Mouse (Mus musculus) stomach, embryonic 15.5 days (tissue): ENCODE measurements around the gene Mogat2. TPM values are rescaled to one million over a fixed set of nuclear protein-coding genes. Genes with fewer than 3 reads are reported as not detected.

Source experiments
- ATAC-seq: fragments of 200-750 bp; cut with Nextera tagmentation; 2 replicates; pipeline ENCODE4 v1.8.0; 2017; ENCODE audit warnings: low read depth, moderate number of reproducible peaks, moderate TSS enrichment; ENCODE audit not compliant: insufficient read depth, low FRiP score
- H3K27ac ChIP-seq: fragments of 300-500 bp; sonication (generic); 2 replicates; pipeline ENCODE4 v1.5.1; 2015; ENCODE audit warnings: mild to moderate bottlenecking, inconsistent platforms
- H3K27me3 ChIP-seq: fragments of 300-500 bp; sonication (generic); replicated peaks from 2 replicates; pipeline ENCODE4 v1.6.1; 2015; ENCODE audit warnings: inconsistent platforms
- H3K36me3 ChIP-seq: fragments of 300-500 bp; sonication (generic); 2 replicates; pipeline ENCODE4 v1.6.1; 2015; ENCODE audit warnings: inconsistent platforms
- H3K4me1 ChIP-seq: fragments of 300-500 bp; sonication (generic); 2 replicates; pipeline ENCODE4 v1.6.1; 2015; ENCODE audit warnings: inconsistent platforms
- H3K4me2 ChIP-seq: fragments of 300-500 bp; sonication (generic); 2 replicates; pipeline ENCODE4 v1.6.1; 2015; ENCODE audit warnings: mild to moderate bottlenecking, inconsistent platforms
- H3K4me3 ChIP-seq: fragments of 300-500 bp; sonication (generic); replicated peaks from 2 replicates; pipeline ENCODE4 v1.5.1; 2015; ENCODE audit warnings: inconsistent platforms
- H3K9ac ChIP-seq: fragments of 300-500 bp; sonication (generic); 2 replicates; pipeline ENCODE4 v1.6.1; 2015; ENCODE audit warnings: inconsistent platforms
- H3K9me3 ChIP-seq: fragments of 300-500 bp; sonication (generic); 2 replicates; pipeline ENCODE4 v1.6.1; 2016; ENCODE audit warnings: inconsistent platforms
- WGBS: fragments of 180-500 bp; shearing (Covaris S2); methylation state at CpG from one replicate; pipeline ENCODE4 v1.1.7; 2015; 5-methylcytosine and 5-hydroxymethylcytosine counted together
- polyA plus RNA-seq: library from polyadenylated mRNA; unstranded; fragments of >200 nt; fragmentation: Nextera tagmentation; extraction: Ambion mirVana; gene quantifications from 2 replicates; pipeline ENCODE4 v1.2.1, GENCODE M21; 2015

Gene Mogat2
- polyA plus RNA-seq, 1 experiment from 2014 or later: 28.1 TPM

- no peak overlapping the region for H3K4me3 ChIP-seq
- no peaks in the 10 kb centered on the region for H3K27me3 ChIP-seq
- no peaks in the 10 kb centered on the region for H3K4me1 ChIP-seq
- no peak overlapping the region for H3K9ac ChIP-seq
- no peak overlapping the region for H3K27ac ChIP-seq
- WGBS: 66% methylated on average over 6 of the region's 6 CpGs
- H3K36me3 ChIP-seq: no peaks in the 10 kb centered on the region
- H3K4me2 ChIP-seq: no peak overlapping the region
- no peak for ATAC-seq
- no peaks in the 10 kb centered on the region for H3K9me3 ChIP-seq
These were observed 5.8 kb downstream of the Mogat2 start for GRCm38 (mm10) chr7:99232571-99232970.

- H3K4me3 ChIP-seq: no peak overlapping the region
- ATAC-seq: peak; percentile 31; the same call in 1 of the 2 replicates
- H3K9ac ChIP-seq: no peak overlapping the region
- no peaks in the 10 kb centered on the region for H3K27me3 ChIP-seq
- no peak overlapping the region for H3K4me2 ChIP-seq
- WGBS: 68% methylated on average over 7 of the region's 7 CpGs
- no peak overlapping the region for H3K27ac ChIP-seq
- no peaks in the 10 kb centered on the region for H3K4me1 ChIP-seq
- H3K9me3 ChIP-seq: no peaks in the 10 kb centered on the region
- H3K36me3 ChIP-seq: no peaks in the 10 kb centered on the region
These were observed 8.2 kb downstream of the Mogat2 start for GRCm38 (mm10) chr7:99230061-99230747.

GRCm38 (mm10) chr7:99229411-99229810, 9.0 kb downstream of the Mogat2 start:
- H3K27me3 ChIP-seq: no peaks in the 10 kb centered on the region
- no peak overlapping the region for H3K9ac ChIP-seq
- H3K36me3 ChIP-seq: no peaks in the 10 kb centered on the region
- H3K4me1 ChIP-seq: 0 out of 2 replicates have a peak, but pooled peaks cover 5% of the 10 kb centered on the region
- no peak overlapping the region for H3K4me3 ChIP-seq
- no peak overlapping the region for H3K4me2 ChIP-seq
- WGBS: 9% methylated on average over 2 of the region's 2 CpGs
- ATAC-seq: no peak
- H3K27ac ChIP-seq: no peak overlapping the region
- no peaks in the 10 kb centered on the region for H3K9me3 ChIP-seq

GRCm38 (mm10) chr7:99228825-99229224, 9.6 kb downstream of the Mogat2 start:
- H3K36me3 ChIP-seq: no peaks in the 10 kb centered on the region
- no peak for ATAC-seq
- 71% methylated on average over 8 of the region's 8 CpGs for WGBS
- H3K9me3 ChIP-seq: no peaks in the 10 kb centered on the region
- H3K9ac ChIP-seq: no peak overlapping the region
- H3K4me2 ChIP-seq: no peak overlapping the region
- no peaks in the 10 kb centered on the region for H3K27me3 ChIP-seq
- H3K4me3 ChIP-seq: no peak overlapping the region
- 0 out of 2 replicates have a peak, but pooled peaks cover 5% of the 10 kb centered on the region for H3K4me1 ChIP-seq
- no peak overlapping the region for H3K27ac ChIP-seq

GRCm38 (mm10) chr7:99227267-99227666, 11.2 kb downstream of the Mogat2 start:
- Histone ChIP-seq H3K36me3 (no peaks in the 10 kb centered on the region), H3K9me3 (no peaks in the 10 kb centered on the region), H3K27ac (no peak overlapping the region), H3K27me3 (no peaks in the 10 kb centered on the region), H3K4me2 (no peak overlapping the region), H3K9ac (no peak overlapping the region), H3K4me3 (no peak overlapping the region), H3K4me1 (0 out of 2 replicates have a peak, but pooled peaks cover 5% of the 10 kb centered on the region)
- 92% methylated on average over 4 of the region's 4 CpGs for WGBS
- no peak for ATAC-seq

- no peak overlapping the region for H3K9ac ChIP-seq
- no peak overlapping the region for H3K4me3 ChIP-seq
- no peak for ATAC-seq
- 0 out of 2 replicates have a peak, but pooled peaks cover 5% of the 10 kb centered on the region for H3K4me1 ChIP-seq
- H3K27me3 ChIP-seq: no peaks in the 10 kb centered on the region
- 81% methylated on average over 10 of the region's 10 CpGs for WGBS
- H3K36me3 ChIP-seq: no peaks in the 10 kb centered on the region
- H3K4me2 ChIP-seq: no peak overlapping the region
- H3K9me3 ChIP-seq: no peaks in the 10 kb centered on the region
- H3K27ac ChIP-seq: no peak overlapping the region
These were observed 11.8 kb downstream of the Mogat2 start for GRCm38 (mm10) chr7:99226662-99227061.

- Histone ChIP-seq H3K27ac (no peak overlapping the region), H3K4me3 (no peak overlapping the region), H3K9ac (no peak overlapping the region), H3K9me3 (no peaks in the 10 kb centered on the region), H3K36me3 (no peaks in the 10 kb centered on the region), H3K27me3 (no peaks in the 10 kb centered on the region), H3K4me1 (0 out of 2 replicates have a peak, but pooled peaks cover 5% of the 10 kb centered on the region), H3K4me2 (no peak overlapping the region)
- ATAC-seq: no peak
- WGBS: 67% methylated on average over 6 of the region's 6 CpGs
These were observed 13.0 kb downstream of the Mogat2 start for GRCm38 (mm10) chr7:99225421-99225820.

GRCm38 (mm10) chr7:99224648-99225190, 13.7 kb downstream of the Mogat2 start:
- no peak overlapping the region for H3K4me2 ChIP-seq
- no peak overlapping the region for H3K9ac ChIP-seq
- WGBS: 28% methylated on average over 1 of the region's 1 CpGs
- H3K27me3 ChIP-seq: no peaks in the 10 kb centered on the region
- H3K36me3 ChIP-seq: no peaks in the 10 kb centered on the region
- H3K9me3 ChIP-seq: no peaks in the 10 kb centered on the region
- 0 out of 2 replicates have a peak, but pooled peaks cover 5% of the 10 kb centered on the region for H3K4me1 ChIP-seq
- H3K27ac ChIP-seq: no peak overlapping the region
- no peak overlapping the region for H3K4me3 ChIP-seq
- peak; percentile 64; the same call in 1 of the 2 replicates for ATAC-seq

- Histone ChIP-seq H3K4me3 (no peak overlapping the region), H3K27ac (no peak overlapping the region), H3K27me3 (no peaks in the 10 kb centered on the region), H3K4me2 (no peak overlapping the region), H3K9me3 (no peaks in the 10 kb centered on the region), H3K36me3 (no peaks in the 10 kb centered on the region), H3K9ac (no peak overlapping the region), H3K4me1 (0 out of 2 replicates have a peak, but pooled peaks cover 5% of the 10 kb centered on the region)
- no peak for ATAC-seq
- WGBS: 71% methylated on average over 7 of the region's 7 CpGs
These were observed 14.2 kb downstream of the Mogat2 start for GRCm38 (mm10) chr7:99224225-99224624.

- Histone ChIP-seq H3K9ac (no peak overlapping the region), H3K4me3 (no peak overlapping the region), H3K9me3 (no peaks in the 10 kb centered on the region), H3K4me1 (0 out of 2 replicates have a peak, but pooled peaks cover 2% of the 10 kb centered on the region), H3K36me3 (no peaks in the 10 kb centered on the region), H3K27ac (no peak overlapping the region), H3K4me2 (no peak overlapping the region), H3K27me3 (no peaks in the 10 kb centered on the region)
- WGBS: 68% methylated on average over 3 of the region's 3 CpGs
- ATAC-seq: peak; percentile 62; the same call in 1 of the 2 replicates
These were observed 20.9 kb downstream of the Mogat2 start for GRCm38 (mm10) chr7:99217338-99218074.

- no peak overlapping the region for H3K9ac ChIP-seq
- ATAC-seq: peak; percentile 53; the same call in 1 of the 2 replicates
These were observed 23.0 kb downstream of the Mogat2 start for GRCm38 (mm10) chr7:99215347-99215855.

More at GRCm38 (mm10) chr7:99215347-99215855, 23.0 kb downstream of the Mogat2 start:
- Histone ChIP-seq H3K27ac (no peak overlapping the region), H3K9me3 (no peaks in the 10 kb centered on the region), H3K4me1 (0 out of 2 replicates have a peak, but pooled peaks cover 2% of the 10 kb centered on the region), H3K36me3 (no peaks in the 10 kb centered on the region), H3K4me3 (no peak overlapping the region), H3K4me2 (no peak overlapping the region), H3K27me3 (no peaks in the 10 kb centered on the region)
- WGBS: 58% methylated on average over 8 of the region's 8 CpGs
